Comparison of ENCODE assay signal across 15 mouse cellular contexts in genomic region chr8:122935912-122936311, GRCm38 (mm10).
"Had no signal": no experiment of that assay in that cellular context is flagged by ENCODE, and none has a peak within 500 bp of the region (broad histone marks: within the 10 kb centered on the region; RNA-seq: fewer than 3 reads in every experiment).

No protein-coding gene starts in this region.

- ATAC-seq: midbrain, embryonic 15.5 days had no signal

- H3K4me3 ChIP-seq: limb, embryonic 13.5 days; midbrain, embryonic 15.5 days; stomach, embryonic 15.5 days had no signal

- H3K27ac ChIP-seq: kidney, postnatal 0 days; limb, embryonic 13.5 days; liver, embryonic 14.5 days; midbrain, embryonic 15.5 days; stomach, embryonic 15.5 days had no signal

- DNase-seq: kidney, adult 11 months; kidney, adult 9 months; kidney, postnatal 36 days; left cerebral cortex, postnatal 4 days; lung, adult 18-20 months; lung, postnatal 4 days; right cerebral cortex, adult 18-20 months; thymus, adult 2 months; thymus, postnatal 25 days had no signal

- H3K9me3 ChIP-seq: limb, embryonic 13.5 days; midbrain, embryonic 15.5 days; stomach, embryonic 15.5 days had no signal

- H3K4me2 ChIP-seq: limb, embryonic 13.5 days; midbrain, embryonic 11.5 days; midbrain, embryonic 15.5 days; stomach, embryonic 15.5 days had no signal

- H3K9ac ChIP-seq: limb, embryonic 13.5 days; liver, embryonic 14.5 days; midbrain, embryonic 15.5 days; stomach, embryonic 15.5 days had no signal

- H3K36me3 ChIP-seq: midbrain, embryonic 15.5 days; stomach, embryonic 15.5 days had no signal

- H3K27me3 ChIP-seq: limb, embryonic 13.5 days; midbrain, embryonic 15.5 days; stomach, embryonic 15.5 days had no signal
